Mouse (Mus musculus): ENCODE results near the gene Fance.
"Not testable (repeated sequence)": the region's sequence is repeated elsewhere in the genome, so short reads cannot be mapped to it uniquely, and the experiment has no call there.

Fance gene

GRCm38 (mm10) chr17:28326951-28327350 is 13.6 kb downstream of the Fance start:
- DNase-seq (ENCODE audit: low spot score), result no peak

GRCm38 (mm10) chr17:28327673-28328325 is 14.5 kb downstream of the Fance start:
- no peak for DNase-seq (ENCODE audit: low spot score)

GRCm38 (mm10) chr17:28328366-28328928 is 15.1 kb downstream of the Fance start, which contains the start of gene Rpl10a:
TSS of gene Rpl10a (plus strand) at chr17:28328471.
- DNase-seq (ENCODE audit: low spot score), result peak; percentile 96

GRCm38 (mm10) chr17:28328946-28329345 is 15.6 kb downstream of the Fance start:
- no peak for DNase-seq (ENCODE audit: low spot score)

GRCm38 (mm10) chr17:28329503-28330231 is 16.3 kb downstream of the Fance start:
- DNase-seq (ENCODE audit: low spot score), result no peak

- no peak for DNase-seq (ENCODE audit: low spot score)
Observed at GRCm38 (mm10) chr17:28330232-28330546, 16.9 kb downstream of the Fance start.

- not testable (repeated sequence) for DNase-seq (ENCODE audit: low spot score)
Observed at GRCm38 (mm10) chr17:28330590-28330989, 17.3 kb downstream of the Fance start.

GRCm38 (mm10) chr17:28331241-28332112 is 18.2 kb downstream of the Fance start:
- DNase-seq (ENCODE audit: low spot score), result no peak

- no peak for DNase-seq (ENCODE audit: low spot score)
Observed at GRCm38 (mm10) chr17:28332113-28332914, 19.0 kb downstream of the Fance start.

- no peak for DNase-seq (ENCODE audit: low spot score)
Observed at GRCm38 (mm10) chr17:28332915-28333546, 19.7 kb downstream of the Fance start.

GRCm38 (mm10) chr17:28335267-28335666 is 21.9 kb downstream of the Fance start:
- no peak for DNase-seq (ENCODE audit: low spot score)

- DNase-seq (ENCODE audit: low spot score), result no peak
Observed at GRCm38 (mm10) chr17:28337547-28337946, 24.2 kb downstream of the Fance start.

GRCm38 (mm10) chr17:28340578-28340977 is 27.3 kb downstream of the Fance start:
- no peak for DNase-seq (ENCODE audit: low spot score)

- no peak for DNase-seq (ENCODE audit: low spot score)
Observed at GRCm38 (mm10) chr17:28341091-28341490, 27.8 kb downstream of the Fance start.

- DNase-seq (ENCODE audit: low spot score), result no peak
Observed at GRCm38 (mm10) chr17:28344050-28344607, 30.8 kb downstream of the Fance start.

- DNase-seq (ENCODE audit: low spot score), result no peak
Observed at GRCm38 (mm10) chr17:28344670-28345069, 31.4 kb downstream of the Fance start.

GRCm38 (mm10) chr17:28345271-28345721 is 32.0 kb downstream of the Fance start:
- no peak for DNase-seq (ENCODE audit: low spot score)

GRCm38 (mm10) chr17:28345882-28346281 is 32.6 kb downstream of the Fance start:
- DNase-seq (ENCODE audit: low spot score), result no peak

- no peak for DNase-seq (ENCODE audit: low spot score)
Observed at GRCm38 (mm10) chr17:28347327-28347726, 34.0 kb downstream of the Fance start.

GRCm38 (mm10) chr17:28348211-28348610 is 34.9 kb downstream of the Fance start:
- DNase-seq (ENCODE audit: low spot score), result no peak
